Mouse (Mus musculus): ENCODE measurements around the gene Serpine1.

DNA sequence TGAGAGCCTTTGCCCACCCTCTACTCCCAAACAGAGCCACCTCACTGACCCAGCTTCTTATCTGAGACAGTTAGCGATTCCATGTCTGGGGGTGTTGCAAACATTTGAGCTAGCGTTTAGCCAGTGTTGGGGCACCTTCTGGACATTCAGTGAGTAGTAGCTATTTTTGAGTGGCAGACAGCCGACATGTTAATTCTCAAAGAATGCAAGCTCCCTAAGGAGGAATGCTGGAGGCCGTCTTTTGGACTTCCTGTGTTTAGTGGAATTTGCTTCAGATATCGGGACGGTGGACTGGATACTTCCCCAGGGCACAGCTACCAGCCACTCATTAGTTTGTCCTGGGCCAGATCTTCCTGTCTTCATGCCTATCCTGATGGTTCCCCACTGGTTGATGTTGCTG, 6.5 kb upstream of the Serpine1 start:
- no peak for TF ChIP-seq CTCF (IDR thresholded peaks at IDR 0.05; ENCODE audit: low read depth, low read length)
- no peak for TF ChIP-seq GATA2 (IDR thresholded peaks at IDR 0.05; ENCODE audit: borderline replicate concordance, low read depth, low read length)
- no peak for TF ChIP-seq GATA1 (IDR thresholded peaks at IDR 0.05; ENCODE audit: borderline replicate concordance, low read length)
